Mouse (Mus musculus): ENCODE data around the gene Dnhd1.

- TF ChIP-seq GATA1 (IDR thresholded peaks at IDR 0.05; ENCODE audit: low read length) (no peak), TAL1 (IDR thresholded peaks at IDR 0.05; ENCODE audit: low read length) (no peak)
Measured at GRCm38 (mm10) chr7:105751491-105752433, 101.1 kb downstream of the Dnhd1 start, which contains the start of gene Tpp1.
